Mouse (Mus musculus): Measurements from ENCODE around the gene Wipi1. TPM values are rescaled to one million over a fixed set of nuclear protein-coding genes. Genes with fewer than 3 reads are reported as not detected.

Wipi1 gene
- polyA plus RNA-seq (2014; fragmentation: Illumina TruSeq; extraction: RNeasy Lipid Tissue Mini Kit (QIAGEN cat#74804); ENCODE audit: low read depth, low replicate concordance), result 31.2 TPM

DNA sequence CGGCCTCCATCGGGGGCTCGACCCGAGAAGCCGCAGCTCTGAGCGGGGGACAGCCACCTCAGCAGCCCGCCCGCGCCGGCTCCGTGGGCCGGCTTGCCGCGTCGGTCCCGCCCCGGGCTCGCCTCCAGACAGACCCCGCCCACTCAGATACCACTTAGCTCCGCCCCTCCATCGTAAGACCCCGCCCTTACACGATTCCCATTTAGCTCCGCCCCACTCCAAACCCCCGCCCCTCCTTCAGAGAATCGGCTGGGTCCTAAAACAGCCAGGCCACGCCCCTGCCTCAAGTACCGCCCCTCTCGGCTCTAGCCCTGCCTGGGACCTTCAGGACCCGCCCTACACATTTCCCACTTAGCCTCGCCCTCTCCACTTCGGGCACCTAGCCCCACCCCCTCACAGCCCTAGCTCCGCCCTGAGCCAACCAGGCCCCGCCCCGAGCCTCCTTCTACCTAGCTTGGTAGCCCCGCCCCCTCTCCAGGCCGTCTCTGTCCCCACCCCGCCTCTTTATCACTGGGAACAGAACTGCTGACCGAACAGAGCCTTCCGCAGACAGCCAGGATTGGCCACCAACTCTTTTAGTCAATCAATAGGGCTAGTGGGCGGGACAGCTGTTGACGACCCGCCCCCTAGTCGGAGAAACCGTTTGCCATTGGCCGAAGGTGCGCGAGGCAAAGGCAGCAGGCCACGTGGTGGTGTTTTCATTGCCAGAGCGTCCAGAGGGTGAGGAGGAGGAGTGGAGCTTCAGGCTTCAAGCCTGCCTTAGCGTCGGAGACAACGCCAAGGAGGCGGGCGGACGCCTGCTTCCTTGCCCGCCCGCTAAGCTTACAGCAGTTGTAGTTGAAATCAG is at the start of gene Wipi1:
Gene Wipi1 (minus strand): TSS at position 665 of the 847 bp plus-strand sequence.

DNA sequence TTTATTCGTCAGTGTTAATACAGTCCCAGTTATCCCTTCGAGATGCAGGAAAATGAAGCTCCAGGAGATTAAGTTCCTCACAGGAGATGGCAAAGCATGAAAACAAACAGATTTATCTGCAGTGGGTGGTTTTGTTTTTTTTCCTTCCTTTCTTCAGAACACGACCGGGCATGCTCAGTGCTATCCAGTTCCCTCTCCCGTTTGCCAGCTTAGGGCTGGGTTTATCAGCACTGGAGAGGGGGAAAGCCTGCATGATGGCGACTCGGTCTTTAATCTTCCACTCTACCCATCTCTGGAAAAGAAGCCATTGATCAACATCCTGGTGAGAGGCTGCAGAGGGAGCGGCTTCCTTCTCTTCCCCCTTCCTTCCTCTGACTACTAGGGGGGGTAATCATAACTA is 37.4 kb upstream of the Wipi1 start, which contains the start of gene Prkar1a:
Gene Prkar1a (plus strand): TSS at position 200 of the 400 bp plus-strand sequence.

Other genes starting within 250 kb of the Wipi1 start
- gene Gna13, start 249.1 kb downstream of the Wipi1 start, polyA plus RNA-seq (2014; fragmentation: Illumina TruSeq; extraction: RNeasy Lipid Tissue Mini Kit (QIAGEN cat#74804); ENCODE audit: low read depth, low replicate concordance), result 45.8 TPM
- not detected for gene 9930022D16Rik, start 198.1 kb downstream of the Wipi1 start, polyA plus RNA-seq (2014; fragmentation: Illumina TruSeq; extraction: RNeasy Lipid Tissue Mini Kit (QIAGEN cat#74804); ENCODE audit: low read depth, low replicate concordance)
- 42.8 TPM for gene Amz2, start 186.0 kb downstream of the Wipi1 start, polyA plus RNA-seq (2014; fragmentation: Illumina TruSeq; extraction: RNeasy Lipid Tissue Mini Kit (QIAGEN cat#74804); ENCODE audit: low read depth, low replicate concordance)
- gene Arsg, start 138.6 kb downstream of the Wipi1 start, polyA plus RNA-seq (2014; fragmentation: Illumina TruSeq; extraction: RNeasy Lipid Tissue Mini Kit (QIAGEN cat#74804); ENCODE audit: low read depth, low replicate concordance), result 18.5 TPM
- gene Slc16a6, start 138.4 kb downstream of the Wipi1 start, polyA plus RNA-seq (2014; fragmentation: Illumina TruSeq; extraction: RNeasy Lipid Tissue Mini Kit (QIAGEN cat#74804); ENCODE audit: low read depth, low replicate concordance), result 10.7 TPM
- gene Prkar1a, start 37.4 kb upstream of the Wipi1 start, polyA plus RNA-seq (2014; fragmentation: Illumina TruSeq; extraction: RNeasy Lipid Tissue Mini Kit (QIAGEN cat#74804); ENCODE audit: low read depth, low replicate concordance), result 236 TPM
- gene Fam20a, start 110.3 kb upstream of the Wipi1 start, polyA plus RNA-seq (2014; fragmentation: Illumina TruSeq; extraction: RNeasy Lipid Tissue Mini Kit (QIAGEN cat#74804); ENCODE audit: low read depth, low replicate concordance), result 1.0 TPM
- gene 1700012B07Rik, start 216.1 kb upstream of the Wipi1 start, polyA plus RNA-seq (2014; fragmentation: Illumina TruSeq; extraction: RNeasy Lipid Tissue Mini Kit (QIAGEN cat#74804); ENCODE audit: low read depth, low replicate concordance), result not detected